Mouse (Mus musculus): ENCODE results near the gene Eml5.

GRCm38 (mm10) chr12:98800334-98800733 is 101.0 kb downstream of the Eml5 start:
- TF ChIP-seq CTCF (IDR thresholded peaks at IDR 0.05; ENCODE audit: insufficient read depth, low read depth, low read length) (no peak), POLR2A (IDR thresholded peaks at IDR 0.05; ENCODE audit: insufficient read depth, low read depth, low read length) (no peak)
